Mouse (Mus musculus) bone marrow, adult 2 months (tissue): ENCODE measurements around the gene Rhod. TPM values are rescaled to one million over a fixed set of nuclear protein-coding genes. Genes with fewer than 3 reads are reported as not detected.

ENCODE experiments used
- H3K27ac ChIP-seq: fragments of 200-500 bp; 2 replicates; pipeline ENCODE4 v1.5.1; 2012; ENCODE audit warnings: low read depth, mild to moderate bottlenecking, control low read depth, inconsistent platforms, low read length; ENCODE audit not compliant: control insufficient read depth, poor library complexity, insufficient read depth
- H3K4me1 ChIP-seq: fragments of 200-500 bp; 2 replicates; pipeline ENCODE4 v1.6.1; 2011; ENCODE audit warnings: low read length; ENCODE audit not compliant: control insufficient read depth, insufficient read depth
- H3K4me3 ChIP-seq: fragments of 200-500 bp; replicated peaks from 2 replicates; pipeline ENCODE3; 2011; ENCODE audit warnings: mild to moderate bottlenecking, low read depth, low read length, control low read depth; ENCODE audit not compliant: control insufficient read depth
- CTCF ChIP-seq: fragments of 200-500 bp; IDR thresholded peaks from 2 replicates; pipeline ENCODE4 v1.5.1; 2011; ENCODE audit warnings: low read length, control low read depth; ENCODE audit not compliant: control insufficient read depth, insufficient read depth
- POLR2A ChIP-seq: fragments of 200-500 bp; IDR thresholded peaks from 2 replicates; pipeline ENCODE4 v1.6.1; 2011; ENCODE audit warnings: low read depth, mild to moderate bottlenecking, control low read depth, low read length, borderline replicate concordance; ENCODE audit not compliant: control insufficient read depth
- WGBS: fragments of 180-500 bp; shearing (Covaris S2); methylation state at CpG from one replicate; pipeline ENCODE4 v1.1.7; 2018; 5-methylcytosine and 5-hydroxymethylcytosine counted together
- polyA plus RNA-seq: library from polyadenylated mRNA; stranded (reverse); fragments of >200 nt; gene quantifications from 2 replicates; pipeline ENCODE4 v1.2.4, GENCODE M21; 2011; ENCODE audit warnings: low replicate concordance; ENCODE audit not compliant: missing spikeins, insufficient read depth, insufficient read length

The Rhod gene
- polyA plus RNA-seq, 1 experiment = 1.3 TPM

GRCm38 (mm10) chr19:4477345-4478189, 38.3 kb upstream of the Rhod start, which contains the start of gene Syt12:
Syt12 (minus strand) TSS chr19:4477447.
- H3K27ac ChIP-seq = no peak within 1 kb of the TSS
- WGBS = 20% methylated on average over 21 of the region's 21 CpGs
- no peaks in the 10 kb centered on the region for H3K4me1 ChIP-seq
- no peak within 1 kb of the TSS for H3K4me3 ChIP-seq
- TF ChIP-seq POLR2A = no peak
- no peak for TF ChIP-seq CTCF

DNA sequence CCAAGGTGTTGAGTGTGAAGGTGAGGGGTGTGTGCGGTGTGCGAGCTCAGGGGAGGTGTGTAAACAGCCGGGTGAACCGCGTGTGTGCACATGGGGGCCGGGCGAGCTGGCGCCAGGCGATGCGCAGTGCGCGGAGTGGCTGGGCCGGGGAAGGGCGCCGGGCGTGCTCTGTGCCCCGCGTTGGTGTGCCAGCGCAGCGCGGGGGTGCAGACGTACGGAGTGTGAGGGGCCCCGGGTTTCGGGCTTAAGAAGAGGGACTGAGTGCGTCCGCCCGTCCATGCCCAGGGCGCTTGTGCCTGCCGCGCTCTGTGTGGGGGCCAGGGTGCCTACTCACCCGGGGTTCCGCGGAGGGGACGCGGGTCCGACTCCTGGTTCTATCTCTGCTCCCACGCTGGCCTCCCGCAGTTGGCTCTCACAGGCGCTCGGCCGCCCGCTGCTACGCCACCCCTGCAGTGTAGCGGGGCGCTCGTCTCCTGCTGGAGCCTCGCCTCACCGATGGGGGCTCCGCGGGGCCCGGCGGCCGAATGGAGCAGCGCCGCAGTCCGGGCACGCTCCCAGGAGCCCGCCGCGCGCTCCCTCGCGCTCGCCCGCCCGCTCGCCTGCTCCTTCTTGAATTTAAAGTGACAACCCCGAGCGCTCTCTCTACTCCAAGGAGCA, 37.5 kb upstream of the Rhod start:
- H3K4me1 ChIP-seq = no peaks in the 10 kb centered on the region
- H3K4me3 ChIP-seq = no peak overlapping the region
- WGBS = 1% methylated on average over 70 of the region's 70 CpGs
- no peak overlapping the region for H3K27ac ChIP-seq
- TF ChIP-seq CTCF (no peak), POLR2A (no peak)

DNA sequence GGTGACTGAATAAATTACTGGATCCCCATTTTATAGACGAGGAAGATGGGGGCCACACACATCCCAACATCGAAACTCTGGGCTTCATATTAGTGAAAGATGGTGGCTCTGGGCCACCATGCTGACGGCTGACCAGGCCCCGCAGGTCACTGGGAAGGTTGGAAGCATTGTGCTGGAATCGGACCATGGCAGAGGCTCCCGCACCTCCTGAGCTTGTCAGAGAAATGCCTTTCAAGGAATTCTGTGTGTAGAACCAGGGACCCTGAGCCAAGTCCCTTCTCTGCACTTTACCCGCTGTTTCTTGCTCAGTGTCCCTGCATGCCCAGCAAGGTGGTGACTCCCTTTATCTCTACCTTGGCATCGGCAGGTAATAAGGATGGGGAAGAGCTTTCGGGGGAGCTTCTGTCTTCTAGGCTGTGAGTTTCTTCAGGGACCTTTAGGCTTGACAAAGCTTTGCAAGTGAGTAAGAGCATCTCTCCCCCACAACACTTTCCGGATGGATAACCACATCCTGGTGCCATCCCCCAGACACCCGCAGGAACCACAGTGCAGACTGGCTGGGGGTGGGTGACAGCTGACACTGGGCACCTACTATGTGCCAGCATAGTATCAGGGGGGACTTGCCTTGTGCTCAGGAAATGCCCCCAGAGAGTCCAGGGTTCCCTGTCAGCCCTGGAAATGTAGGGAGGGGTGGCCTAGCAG, 36.1 kb upstream of the Rhod start:
- no peak for TF ChIP-seq POLR2A
- TF ChIP-seq CTCF = no peak
- Histone ChIP-seq H3K4me3 (no peak overlapping the region), H3K4me1 (no peaks in the 10 kb centered on the region), H3K27ac (no peak overlapping the region)
- WGBS = 68% methylated on average over 11 of the region's 11 CpGs

DNA sequence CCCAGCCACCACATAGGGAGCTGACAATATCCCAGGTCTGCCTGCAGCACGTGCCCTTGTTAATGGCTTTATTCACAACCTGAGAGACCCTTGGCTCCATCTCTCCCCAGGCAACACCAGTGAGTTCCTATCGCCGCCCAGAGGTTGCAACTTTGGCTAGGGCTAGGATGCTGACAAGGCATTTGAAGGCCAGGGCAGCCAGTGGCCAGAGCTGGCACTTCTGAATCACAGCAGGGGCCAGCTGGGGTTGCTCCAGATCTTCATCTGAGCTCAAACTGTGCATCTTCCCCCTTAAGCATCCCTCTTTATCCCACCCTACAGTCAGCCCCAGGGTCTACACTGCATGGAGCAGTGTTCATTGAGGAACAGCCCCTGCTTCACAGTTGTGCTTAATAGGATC, 35.5 kb upstream of the Rhod start:
- Histone ChIP-seq H3K27ac (no peak overlapping the region), H3K4me1 (no peaks in the 10 kb centered on the region), H3K4me3 (no peak overlapping the region)
- 62% methylated on average over 3 of the region's 3 CpGs for WGBS
- TF ChIP-seq CTCF (no peak), POLR2A (no peak)

- H3K4me1 ChIP-seq = no peaks in the 10 kb centered on the region
- TF ChIP-seq POLR2A (no peak), CTCF (no peak)
- 86% methylated on average over 5 of the region's 5 CpGs for WGBS
- no peak overlapping the region for H3K27ac ChIP-seq
- no peak overlapping the region for H3K4me3 ChIP-seq
These were observed 34.3 kb upstream of the Rhod start for GRCm38 (mm10) chr19:4473549-4473948.

DNA sequence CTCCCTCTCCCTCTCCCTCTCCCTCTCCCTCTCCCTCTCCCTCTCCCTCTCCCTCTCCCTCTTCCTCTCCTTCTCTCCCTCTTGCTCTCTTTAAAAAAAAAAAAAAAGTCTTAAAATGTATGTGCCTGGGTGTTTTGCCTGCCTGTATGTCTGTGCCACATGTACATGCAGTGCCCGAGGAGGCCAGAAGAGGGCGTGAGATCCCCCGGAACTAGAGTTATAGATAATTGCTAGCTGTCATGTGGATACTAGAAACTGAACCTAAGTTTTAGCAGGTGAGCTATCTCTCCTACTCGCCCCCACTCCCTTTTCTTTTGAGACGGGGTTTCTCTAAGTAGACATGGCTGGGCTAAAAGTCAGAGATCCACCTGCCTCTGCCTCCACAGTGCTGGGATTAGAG, 29.1 kb upstream of the Rhod start:
- Histone ChIP-seq H3K27ac (no peak overlapping the region), H3K4me3 (no peak overlapping the region), H3K4me1 (no peaks in the 10 kb centered on the region)
- TF ChIP-seq CTCF (peak; percentile 42), POLR2A (no peak)
- 32% methylated on average over 5 of the region's 5 CpGs for whole genome bisulfite sequencing

- no peak overlapping the region for H3K4me3 ChIP-seq
- H3K27ac ChIP-seq = no peak overlapping the region
- TF ChIP-seq POLR2A (no peak), CTCF (no peak)
- 76% methylated on average over 4 of the region's 4 CpGs for WGBS
- H3K4me1 ChIP-seq = peaks cover 2% of the 10 kb centered on the region
These were observed 25.4 kb upstream of the Rhod start for GRCm38 (mm10) chr19:4464666-4465065.

- no peak for TF ChIP-seq CTCF
- TF ChIP-seq POLR2A = no peak
- Histone ChIP-seq H3K4me3 (no peak overlapping the region), H3K27ac (no peak overlapping the region), H3K4me1 (peaks cover 2% of the 10 kb centered on the region)
- whole genome bisulfite sequencing = 24% methylated on average over 8 of the region's 8 CpGs
These were observed 22.7 kb upstream of the Rhod start for GRCm38 (mm10) chr19:4461981-4462380.
